Mouse (Mus musculus) midbrain, embryonic 11.5 days (tissue): ENCODE results near the gene Ate1. TPM values are rescaled to one million over a fixed set of nuclear protein-coding genes. Genes with fewer than 3 reads are reported as not detected.
"Not testable (repeated sequence)": the region's sequence is repeated elsewhere in the genome, so short reads cannot be mapped to it uniquely, and the experiment has no call there.

Source experiments
- ATAC-seq: fragments of 200-750 bp; cut with Nextera tagmentation; 2 replicates; pipeline ENCODE4 v1.8.0; 2017; ENCODE audit warnings: moderate TSS enrichment, moderate library complexity; ENCODE audit not compliant: low FRiP score
- DNase-seq: peaks from one replicate; pipeline ENCODE4 v3.0.0; 2015; ENCODE audit warnings: low spot score; ENCODE audit errors: missing footprints
- H3K27ac ChIP-seq: fragments of 300-500 bp; sonication (generic); 2 replicates; pipeline ENCODE4 v1.5.1; 2014; ENCODE audit warnings: low read depth, low read length
- H3K27me3 ChIP-seq: fragments of 300-500 bp; sonication (generic); 2 replicates; pipeline ENCODE4 v1.6.1; 2014; ENCODE audit warnings: mild to moderate bottlenecking, low read length, moderate library complexity, mixed read lengths; ENCODE audit not compliant: control insufficient read depth, insufficient read depth
- H3K36me3 ChIP-seq: fragments of 300-500 bp; sonication (generic); 2 replicates; pipeline ENCODE4 v1.6.1; 2014; ENCODE audit warnings: mild to moderate bottlenecking, low read length, moderate library complexity, mixed read lengths; ENCODE audit not compliant: control insufficient read depth, insufficient read depth
- H3K4me1 ChIP-seq: fragments of 300-500 bp; sonication (generic); 2 replicates; pipeline ENCODE4 v1.6.1; 2014; ENCODE audit warnings: low read length; ENCODE audit not compliant: control insufficient read depth, insufficient read depth
- H3K4me2 ChIP-seq: fragments of 300-500 bp; sonication (generic); 2 replicates; pipeline ENCODE4 v1.6.1; 2014; ENCODE audit warnings: mild to moderate bottlenecking, moderate library complexity
- H3K4me3 ChIP-seq: fragments of 300-500 bp; sonication (generic); 2 replicates; pipeline ENCODE4 v1.5.1; 2014; ENCODE audit warnings: low read depth, low read length
- H3K9ac ChIP-seq: fragments of 300-500 bp; sonication (generic); 2 replicates; pipeline ENCODE4 v1.6.1; 2014; ENCODE audit warnings: low read length
- H3K9me3 ChIP-seq: fragments of 300-500 bp; sonication (generic); 2 replicates; pipeline ENCODE4 v1.6.1; 2016; ENCODE audit warnings: low read length; ENCODE audit not compliant: control insufficient read depth
- WGBS: fragments of 180-500 bp; shearing (Covaris S2); extraction: QIAGEN DNeasy Blood & Tissue Kit; methylation state at CpG from one replicate; pipeline ENCODE4 v1.1.7; 2014; 5-methylcytosine and 5-hydroxymethylcytosine counted together
- polyA plus RNA-seq: library from polyadenylated mRNA; unstranded; fragments of >200 nt; fragmentation: Nextera tagmentation; extraction: Ambion mirVana; gene quantifications from 2 replicates; pipeline ENCODE4 v1.2.1, GENCODE M21; 2014

Ate1 gene
- polyA plus RNA-seq, 1 experiment from 2014 or later: 57.1 TPM

GRCm38 (mm10) chr7:130535174-130535573 is 15.0 kb upstream of the Ate1 start:
- H3K27ac ChIP-seq: no peak overlapping the region
- H3K4me2 ChIP-seq: no peak overlapping the region
- H3K36me3 ChIP-seq: peaks cover 17% of the 10 kb centered on the region
- no peak overlapping the region for H3K9ac ChIP-seq
- DNase-seq: peak; percentile 82
- WGBS: 88% methylated on average over 4 of the region's 4 CpGs
- H3K9me3 ChIP-seq: no peaks in the 10 kb centered on the region
- H3K4me1 ChIP-seq: no peaks in the 10 kb centered on the region
- H3K4me3 ChIP-seq: no peak overlapping the region
- ATAC-seq: no peak
- no peaks in the 10 kb centered on the region for H3K27me3 ChIP-seq

- Histone ChIP-seq H3K9me3 (no peaks in the 10 kb centered on the region), H3K27me3 (no peaks in the 10 kb centered on the region), H3K4me2 (no peak overlapping the region), H3K36me3 (peaks cover 13% of the 10 kb centered on the region), H3K9ac (no peak overlapping the region), H3K4me3 (no peak overlapping the region), H3K4me1 (no peaks in the 10 kb centered on the region), H3K27ac (no peak overlapping the region)
- peak; percentile 99 for DNase-seq
- peak; percentile 69 for ATAC-seq
- 49% methylated on average over 23 of the region's 25 CpGs for WGBS
Measured at GRCm38 (mm10) chr7:130533316-130534260, 13.4 kb upstream of the Ate1 start.

GRCm38 (mm10) chr7:130531138-130531537 is 11.0 kb upstream of the Ate1 start:
- WGBS: 98% methylated on average over 14 of the region's 15 CpGs
- H3K4me3 ChIP-seq, H3K4me1 ChIP-seq, H3K9me3 ChIP-seq, H3K27me3 ChIP-seq, DNase-seq, H3K9ac ChIP-seq, H3K27ac ChIP-seq, H3K4me2 ChIP-seq, H3K36me3 ChIP-seq, ATAC-seq: not testable (repeated sequence)

- H3K9ac ChIP-seq: no peak overlapping the region
- peaks cover 8% of the 10 kb centered on the region for H3K36me3 ChIP-seq
- no peak overlapping the region for H3K27ac ChIP-seq
- DNase-seq: no peak
- no peak overlapping the region for H3K4me3 ChIP-seq
- H3K4me1 ChIP-seq: no peaks in the 10 kb centered on the region
- no peak for ATAC-seq
- H3K27me3 ChIP-seq: no peaks in the 10 kb centered on the region
- 84% methylated on average over 9 of the region's 9 CpGs for WGBS
- no peak overlapping the region for H3K4me2 ChIP-seq
- H3K9me3 ChIP-seq: no peaks in the 10 kb centered on the region
Measured at GRCm38 (mm10) chr7:130527306-130527705, 7.1 kb upstream of the Ate1 start.

- H3K4me1 ChIP-seq: peaks cover 3% of the 10 kb centered on the region; the same call in 1 of the 2 replicates
- WGBS: 93% methylated on average over 8 of the region's 8 CpGs
Measured at GRCm38 (mm10) chr7:130523451-130523850, 3.3 kb upstream of the Ate1 start.

GRCm38 (mm10) chr7:130520812-130521422 is 748 bp upstream of the Ate1 start:
- H3K9me3 ChIP-seq: no peaks in the 10 kb centered on the region
- DNase-seq (no peak), ATAC-seq (no peak)
- no peak overlapping the region for H3K4me2 ChIP-seq
- H3K36me3 ChIP-seq: no peaks in the 10 kb centered on the region
- H3K27me3 ChIP-seq: no peaks in the 10 kb centered on the region
- peaks cover 8% of the 10 kb centered on the region for H3K4me1 ChIP-seq
- 93% methylated on average over 14 of the region's 14 CpGs for WGBS
- H3K9ac ChIP-seq: no peak overlapping the region
- no peak overlapping the region for H3K4me3 ChIP-seq
- H3K27ac ChIP-seq: no peak overlapping the region

More at GRCm38 (mm10) chr7:130523451-130523850, 3.3 kb upstream of the Ate1 start:
- H3K36me3 ChIP-seq: no peaks in the 10 kb centered on the region
- no peaks in the 10 kb centered on the region for H3K27me3 ChIP-seq
- no peaks in the 10 kb centered on the region for H3K9me3 ChIP-seq
- H3K4me3 ChIP-seq: no peak overlapping the region
- H3K9ac ChIP-seq: no peak overlapping the region
- H3K4me2 ChIP-seq: no peak overlapping the region
- ATAC-seq (no peak), DNase-seq (no peak)
- no peak overlapping the region for H3K27ac ChIP-seq

- WGBS: under 1% methylated on average over 89 of the region's 90 CpGs
- peak; percentile 100 for DNase-seq
- peak; percentile 98 for ATAC-seq
- Histone ChIP-seq H3K4me3 (peak overlapping the region; percentile 86), H3K36me3 (no peaks in the 10 kb centered on the region), H3K4me1 (peaks cover 8% of the 10 kb centered on the region), H3K9ac (peak overlapping the region; percentile 97), H3K27me3 (no peaks in the 10 kb centered on the region), H3K9me3 (no peaks in the 10 kb centered on the region), H3K4me2 (peak overlapping the region; percentile 81), H3K27ac (peak overlapping the region; percentile 97)
Measured at GRCm38 (mm10) chr7:130519096-130520048, 797 bp downstream of the Ate1 start.

- Histone ChIP-seq H3K4me1 (peaks cover 8% of the 10 kb centered on the region), H3K27ac (peak overlapping the region; percentile 97), H3K4me3 (peak overlapping the region; percentile 86), H3K9me3 (no peaks in the 10 kb centered on the region), H3K27me3 (no peaks in the 10 kb centered on the region), H3K9ac (peak overlapping the region; percentile 97), H3K4me2 (peak overlapping the region; percentile 81), H3K36me3 (no peaks in the 10 kb centered on the region)
- WGBS: 50% methylated on average over 26 of the region's 26 CpGs
- DNase-seq (peak; percentile 90), ATAC-seq (no peak)
Measured at GRCm38 (mm10) chr7:130518213-130519095, 1.7 kb downstream of the Ate1 start.
